Mouse (Mus musculus) G1E (cell line): ENCODE data around the gene Rab37.

Experiments
- CTCF ChIP-seq: IDR thresholded peaks from 2 replicates; pipeline ENCODE4 v1.5.1; 2012; ENCODE audit warnings: low read depth, low read length, inconsistent platforms, mixed read lengths
- GATA1 ChIP-seq: IDR thresholded peaks from 2 replicates; pipeline ENCODE4 v1.6.1; 2012; ENCODE audit warnings: borderline replicate concordance, low read length, inconsistent platforms, mixed read lengths
- TAL1 ChIP-seq: conservative IDR thresholded peaks from 2 replicates; pipeline ENCODE4 v1.6.1; 2012; ENCODE audit warnings: low read depth, low read length, inconsistent platforms, mixed read lengths

GRCm38 (mm10) chr11:115153699-115154292 is 62.6 kb downstream of the Rab37 start:
- TF ChIP-seq CTCF (peak; percentile 17; the same call in 1 of the 2 replicates), GATA1 (no peak), TAL1 (no peak)
